Mouse (Mus musculus) embryonic stem cell, embryonic (primary cell): Measurements from ENCODE around the gene Ecsit.

ENCODE experiments used
- CTCF ChIA-PET, 4 experiments: fragments of 300-600 bp in 2 of 4; fragments of 350-600 bp in 2 of 4; sonication (Branson Sonifier 250); formaldehyde crosslinking; loops; one replicate each; lab custom pipeline; 2022; ENCODE audit warnings: inconsistent platforms in 2 of 4; lab: Charles Lee
- POLR2A ChIA-PET, 4 experiments: fragments of 300-600 bp in 2 of 4; fragments of 350-600 bp in 2 of 4; sonication (Branson Sonifier 250); formaldehyde crosslinking; loops; one replicate each; lab custom pipeline; 2022; ENCODE audit warnings: antibody characterized with exemption in 4 of 4, inconsistent platforms in 1 of 4; lab: Charles Lee

The Ecsit gene

GRCm38 (mm10) chr9:22050351-22050889, 34.8 kb downstream of the Ecsit start:
- POLR2A ChIA-PET, result interaction anchor here (0.5 to 3.9 kb wide), 62 partner anchors 9 to 676 kb away, joined by 3 to 24 read pairs (median 4); partner anchors contain the start of genes Ecsit (in 3 of the 4), Ccdc159 (in 2 of the 4), Tmem205 (in 2 of the 4) and 9530077C05Rik (in 1 of the 4)
- CTCF ChIA-PET, result interaction anchor here in 2 of 4 experiments (0.7 to 1.5 kb wide), 6 partner anchors 20 to 181 kb away, joined by 3 to 5 read pairs (median 3); partner anchors contain the start of genes Gm49318 (in 2 of the 2), Ecsit (in 1 of the 2) and Zfp653 (in 1 of the 2)

DNA sequence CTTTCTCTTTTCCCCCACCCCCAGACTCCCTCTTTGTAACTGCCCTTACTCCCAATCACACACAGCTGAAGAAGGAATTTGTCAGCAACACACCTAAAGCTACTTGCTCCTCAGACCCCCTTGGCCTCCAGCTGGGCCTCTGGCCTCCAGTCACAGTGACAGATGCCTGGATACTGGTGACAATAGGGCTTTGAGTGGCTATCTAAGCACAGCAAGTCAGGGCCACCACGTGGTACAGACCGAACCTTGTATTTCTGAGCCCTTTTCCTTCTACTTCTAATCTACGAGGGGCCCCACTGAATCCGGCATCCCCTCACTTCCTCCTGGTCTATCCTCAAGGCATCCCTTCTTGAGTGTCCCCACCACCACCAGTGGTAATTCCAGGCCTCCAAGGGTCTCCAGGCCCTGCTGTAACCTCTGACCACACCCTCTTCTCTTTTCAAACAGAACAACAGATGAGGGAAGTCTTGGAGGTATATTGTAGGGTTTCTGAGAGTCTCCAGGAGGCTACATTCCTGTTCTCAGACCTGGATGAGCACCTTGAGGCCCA, 35.4 kb downstream of the Ecsit start:
- ChIA-PET POLR2A (interaction anchor here in 3 of 4 experiments (0.5 to 3.9 kb wide), 57 partner anchors 9 to 676 kb away, joined by 3 to 24 read pairs (median 4); partner anchors contain the start of genes Ccdc159 (in 2 of the 3), Ecsit (in 2 of the 3), Tmem205 (in 2 of the 3) and 9530077C05Rik (in 1 of the 3)), CTCF (interaction anchor here in 3 of 4 experiments (0.5 to 1.5 kb wide), 8 partner anchors 8 to 181 kb away, joined by 3 to 5 read pairs (median 3); partner anchors contain the start of genes Gm49318 (in 2 of the 3), Ecsit (in 1 of the 3) and Zfp653 (in 1 of the 3))

GRCm38 (mm10) chr9:22049315-22049714, 35.9 kb downstream of the Ecsit start:
- ChIA-PET CTCF (interaction anchor here in 2 of 4 experiments (0.5 to 1.5 kb wide), 3 partner anchors 8 to 47 kb away, joined by 3 to 5 read pairs (median 3); no protein-coding TSS in a partner anchor), POLR2A (interaction anchor here in 2 of 4 experiments (0.6 to 3.9 kb wide), 14 partner anchors 8 to 179 kb away, joined by 3 to 24 read pairs (median 4); no protein-coding TSS in a partner anchor)

DNA sequence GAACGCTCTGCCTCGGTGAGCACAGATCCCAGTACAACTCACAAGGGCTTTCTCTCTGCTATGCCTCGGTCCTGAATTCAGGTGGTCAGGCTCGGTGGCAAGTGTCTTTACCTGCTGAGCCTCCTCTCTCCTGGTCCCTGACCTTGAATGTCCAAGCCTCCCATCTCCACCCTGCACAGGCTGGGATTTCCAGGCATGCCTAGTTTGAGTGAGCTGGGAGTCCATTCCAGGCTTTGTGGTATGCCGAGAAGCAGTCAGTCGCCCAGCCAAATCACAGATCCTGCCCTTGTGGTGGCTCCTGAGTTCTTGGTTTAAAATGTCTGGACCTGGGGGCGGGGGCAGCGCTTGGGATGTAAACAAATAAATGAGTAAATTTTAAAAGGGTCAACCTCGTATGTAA, 37.9 kb downstream of the Ecsit start:
- CTCF ChIA-PET, result interaction anchor here in 3 of 4 experiments (0.6 to 1.1 kb wide), 3 partner anchors 96 to 1195 kb away, joined by 3 to 5 read pairs (median 3); no protein-coding TSS in a partner anchor
- POLR2A ChIA-PET, result interaction anchor here in 2 of 4 experiments (0.7 to 1.3 kb wide), 4 partner anchors 23 to 120 kb away, joined by 3 to 8 read pairs (median 3); partner anchors contain the start of genes Ccdc159 (in 1 of the 2), Gm49318 (in 1 of the 2), Pigyl (in 1 of the 2) and Tmem205 (in 1 of the 2)

GRCm38 (mm10) chr9:22041832-22042231, 43.4 kb downstream of the Ecsit start:
- ChIA-PET POLR2A (interaction anchor here in 3 of 4 experiments (0.9 to 4.8 kb wide), 7 partner anchors 9 to 35 kb away, joined by 3 to 24 read pairs (median 3); partner anchors contain the start of gene Elavl3 (in 1 of the 3)), CTCF (interaction anchor here in 3 of 4 experiments (0.6 to 1.1 kb wide), 5 partner anchors 8 to 819 kb away, joined by 3 to 4 read pairs (median 3); no protein-coding TSS in a partner anchor)

DNA sequence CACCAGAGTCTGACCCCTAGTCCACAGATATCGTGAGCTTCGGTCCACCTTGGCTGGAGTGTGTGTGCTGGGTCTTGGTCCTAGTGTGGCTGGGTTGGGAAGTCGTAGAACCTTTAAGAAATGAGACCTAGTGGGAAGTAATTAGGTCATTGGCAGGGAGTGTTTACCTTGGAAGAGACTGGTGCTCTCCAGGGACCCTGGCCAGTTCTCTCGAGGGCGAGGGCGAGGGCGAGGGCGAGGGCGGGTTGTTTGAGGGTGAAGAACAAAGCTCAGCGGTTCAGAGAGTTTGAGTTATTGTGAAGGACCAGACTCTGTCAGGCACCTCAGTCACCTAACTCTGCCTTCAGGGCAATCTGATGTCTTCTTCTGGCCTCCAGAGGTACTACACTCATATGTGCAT, 47.4 kb downstream of the Ecsit start:
- ChIA-PET POLR2A (interaction anchor here in 1 of 4 experiments (0.7 to 1.0 kb wide), 4 partner anchors 12 to 53 kb away, joined by 3 to 5 read pairs (median 3); no protein-coding TSS in a partner anchor), CTCF (no interaction called here)

DNA sequence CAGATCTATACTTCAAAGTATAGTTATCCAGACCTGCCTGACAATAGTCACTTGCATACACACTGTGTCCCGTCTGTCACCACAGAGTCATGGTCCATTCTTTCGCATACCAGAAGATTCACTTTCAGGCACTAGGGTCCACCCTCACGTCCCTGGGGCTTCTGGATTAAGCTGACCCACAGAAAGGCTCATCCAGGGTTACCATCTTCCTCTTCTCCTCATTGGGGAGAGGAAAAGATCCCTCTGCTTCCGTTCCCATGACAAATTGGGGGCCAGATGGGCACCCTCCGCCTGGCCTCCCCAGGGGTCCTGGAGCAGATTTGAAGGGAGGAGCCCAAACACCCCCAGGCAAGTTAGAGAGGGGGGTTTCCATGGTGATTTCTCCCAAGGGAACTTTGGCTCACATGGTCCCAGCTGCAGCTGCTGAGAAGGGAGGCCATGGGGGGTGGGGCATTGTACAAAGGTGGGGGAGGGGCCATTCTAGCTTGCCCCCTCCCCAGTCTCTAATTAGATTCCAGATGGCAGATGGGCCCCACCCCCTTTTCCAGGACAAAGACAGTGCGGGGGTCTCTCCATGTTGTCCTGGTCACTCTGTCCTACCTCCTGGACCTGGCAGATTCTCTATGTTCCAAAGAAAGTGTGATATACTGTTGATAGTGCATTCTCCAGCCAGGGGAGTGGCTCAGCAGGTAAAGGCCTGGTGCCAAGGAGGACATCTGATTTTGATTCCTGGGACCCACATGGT, 49.8 kb downstream of the Ecsit start:
- CTCF ChIA-PET, result interaction anchor here in 2 of 4 experiments (0.5 to 1.1 kb wide), 2 partner anchors 26 to 120 kb away, joined by 3 to 4 read pairs; no protein-coding TSS in a partner anchor
- POLR2A ChIA-PET, result interaction anchor here in 1 of 4 experiments (1.1 to 1.7 kb wide), 2 partner anchors 10 to 15 kb away, joined by 3 to 5 read pairs; no protein-coding TSS in a partner anchor

DNA sequence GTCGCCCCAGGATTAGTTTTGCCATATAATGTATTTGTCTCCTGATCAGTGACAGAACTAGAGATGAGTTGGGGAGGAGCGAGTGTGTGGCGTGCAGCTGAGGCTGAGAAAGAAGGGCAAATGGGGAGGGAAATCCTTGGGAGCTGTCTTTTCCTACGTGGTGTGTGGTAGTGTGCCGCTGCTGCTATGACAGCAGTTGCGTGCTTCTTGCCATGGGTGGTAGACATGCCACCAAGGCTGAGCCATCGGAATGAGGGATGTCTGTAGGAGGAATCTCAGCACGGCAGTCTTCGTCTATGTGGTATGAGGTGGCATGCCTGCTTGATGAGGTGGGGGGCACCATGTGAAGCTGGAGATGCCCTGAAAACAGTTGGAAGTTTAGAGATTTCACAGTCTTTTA, 54.9 kb downstream of the Ecsit start:
- ChIA-PET POLR2A (interaction anchor here in 1 of 4 experiments (1.4 to 1.5 kb wide), 2 partner anchors 26 to 87 kb away, joined by 3 to 4 read pairs; partner anchors contain the start of gene Elof1), CTCF (interaction anchor here in 1 of 4 experiments (0.5 kb wide), 1 partner anchor 1451 kb away, joined by 7 read pairs; no protein-coding TSS in a partner anchor)

DNA sequence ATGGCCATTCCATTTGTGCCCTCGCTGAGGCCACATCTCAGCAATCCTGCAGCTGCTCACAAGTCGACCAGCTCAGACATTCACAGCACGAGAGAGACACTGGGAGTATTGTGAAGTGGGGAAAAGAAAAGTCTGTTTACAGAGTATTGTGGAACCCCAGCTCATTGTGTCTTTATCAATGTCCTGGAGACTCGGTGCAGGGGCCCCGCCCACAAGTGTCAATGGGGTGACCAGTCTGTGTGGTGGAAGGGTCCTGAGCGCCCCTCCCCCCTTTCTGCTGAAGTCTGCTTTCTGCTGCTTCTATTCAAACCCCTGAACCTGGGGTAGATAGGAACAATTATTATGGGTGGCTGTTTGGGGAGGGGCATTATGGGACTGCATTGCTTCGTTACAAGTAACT, 56.8 kb downstream of the Ecsit start:
- POLR2A ChIA-PET, result interaction anchor here in 3 of 4 experiments (0.6 to 1.6 kb wide), 7 partner anchors 9 to 83 kb away, joined by 3 to 6 read pairs (median 3); no protein-coding TSS in a partner anchor
- CTCF ChIA-PET, result interaction anchor here in 2 of 4 experiments (0.5 to 0.6 kb wide), 3 partner anchors 9 to 154 kb away, joined by 3 to 5 read pairs (median 3); no protein-coding TSS in a partner anchor

GRCm38 (mm10) chr9:22024592-22024991, 60.6 kb downstream of the Ecsit start:
- ChIA-PET CTCF (interaction anchor here in 2 of 4 experiments (0.6 to 1.1 kb wide), 2 partner anchors 36 to 43 kb away, joined by 3 read pairs; no protein-coding TSS in a partner anchor), POLR2A (interaction anchor here in 2 of 4 experiments (0.7 to 2.1 kb wide), 8 partner anchors 14 to 60 kb away, joined by 3 to 7 read pairs (median 4); no protein-coding TSS in a partner anchor)
